ENCODE assay signal across 9 mouse cellular contexts in genomic region chr5:124954404-124955305, GRCm38 (mm10). TPM values are rescaled to one million over a fixed set of nuclear protein-coding genes. Genes with fewer than 3 reads are reported as not detected.
A peak's percentile ranks its signal among the peaks of the same experiment; 100 is the strongest.
DNase-seq lines count a peak whose midpoint lies in the region; ATAC-seq lines count a peak whose summit lies in the region.
"Had no signal": no experiment of that assay in that cellular context is flagged by ENCODE, and none has a peak within 500 bp of the region (broad histone marks: within the 10 kb centered on the region; RNA-seq: fewer than 3 reads in every experiment).

No protein-coding gene starts in this region.

- 0 out of 2 replicates have a peak overlapping the region, but pooled peaks have one; percentile 5 for H3K27ac ChIP-seq in intestine, embryonic 16.5 days (ENCODE audit: low read length)
- H3K27ac ChIP-seq in intestine, embryonic 15.5 days: no peak overlapping the region
- H3K27ac ChIP-seq in liver, embryonic 11.5 days (ENCODE audit: low read depth, low read length): no peak overlapping the region

- H3K4me2 ChIP-seq in intestine, embryonic 16.5 days (ENCODE audit: low read depth, low read length): no peak overlapping the region
- H3K4me2 ChIP-seq in intestine, embryonic 15.5 days (replicated peaks): no peak overlapping the region
- H3K4me2 ChIP-seq in liver, embryonic 11.5 days: no peak overlapping the region

- H3K27me3 ChIP-seq in intestine, embryonic 16.5 days (replicated peaks; ENCODE audit: control insufficient read depth, insufficient read depth, low read length): no peaks in the 10 kb centered on the region
- no peaks in the 10 kb centered on the region for H3K27me3 ChIP-seq in intestine, embryonic 15.5 days (replicated peaks)
- H3K27me3 ChIP-seq in liver, embryonic 11.5 days (replicated peaks; ENCODE audit: control insufficient read depth, insufficient read depth, low read length): no peaks in the 10 kb centered on the region

- ATAC-seq in intestine, embryonic 16.5 days: no peak
- ATAC-seq in intestine, embryonic 15.5 days: no peak
- ATAC-seq in activated CD4-positive, CD25-positive, alpha-beta regulatory T cell, adult 4 months: peak; percentile 80
- ATAC-seq in megakaryocyte progenitor cell, adult 5-6 weeks (replicated peaks; ENCODE audit: poor library complexity): peak; percentile 29; the same call in 1 of the 2 replicates
- no peak for ATAC-seq in liver, embryonic 11.5 days (replicated peaks; ENCODE audit: low FRiP score)

- H3K4me3 ChIP-seq in intestine, embryonic 16.5 days (ENCODE audit: low read length): no peak overlapping the region
- H3K4me3 ChIP-seq in intestine, embryonic 15.5 days (replicated peaks): no peak overlapping the region
- H3K4me3 ChIP-seq in liver, embryonic 11.5 days (ENCODE audit: low read depth, low read length): no peak overlapping the region

- H3K9ac ChIP-seq in intestine, embryonic 16.5 days (ENCODE audit: low read depth, low read length): no peak overlapping the region
- H3K9ac ChIP-seq in intestine, embryonic 15.5 days: no peak overlapping the region
- no peak overlapping the region for H3K9ac ChIP-seq in liver, embryonic 11.5 days (ENCODE audit: low read depth, low read length)

- no peaks in the 10 kb centered on the region; the same call in 1 of the 2 replicates for H3K9me3 ChIP-seq in intestine, embryonic 16.5 days (ENCODE audit: control insufficient read depth, low read length)
- H3K9me3 ChIP-seq in intestine, embryonic 15.5 days: no peaks in the 10 kb centered on the region
- no peaks in the 10 kb centered on the region; the same call in 1 of the 2 replicates for H3K9me3 ChIP-seq in liver, embryonic 11.5 days (ENCODE audit: control insufficient read depth, low read length)

- H3K4me1 ChIP-seq in intestine, embryonic 16.5 days (ENCODE audit: control insufficient read depth, insufficient read depth, low read length): peaks cover under 1% of the 10 kb centered on the region
- H3K4me1 ChIP-seq in intestine, embryonic 15.5 days (replicated peaks): 0 out of 2 replicates have a peak, but pooled peaks cover 3% of the 10 kb centered on the region
- H3K4me1 ChIP-seq in liver, embryonic 11.5 days (replicated peaks; ENCODE audit: control insufficient read depth, insufficient read depth, low read length): no peaks in the 10 kb centered on the region

- no peaks in the 10 kb centered on the region for H3K36me3 ChIP-seq in intestine, embryonic 16.5 days (ENCODE audit: control insufficient read depth, insufficient read depth, low read length)
- no peaks in the 10 kb centered on the region for H3K36me3 ChIP-seq in intestine, embryonic 15.5 days
- H3K36me3 ChIP-seq in liver, embryonic 11.5 days (ENCODE audit: control insufficient read depth, insufficient read depth, low read length): no peaks in the 10 kb centered on the region

- DNase-seq in heart, postnatal 4 days: peak; percentile 33
- DNase-seq in retina, postnatal 1 day: no peak
- DNase-seq in liver, embryonic 11.5 days (ENCODE audit: low spot score): no peak
- no peak for DNase-seq in ovary, postnatal 14 days (ENCODE audit: low spot score)

- 72% methylated on average over 8 of the region's 8 CpGs for WGBS in intestine, embryonic 16.5 days
- 69% methylated on average over 8 of the region's 8 CpGs for WGBS in intestine, embryonic 15.5 days
- 73% methylated on average over 8 of the region's 8 CpGs for WGBS in liver, embryonic 11.5 days

RNA-seq across cellular contexts. Expression of gene Rflna, which starts 48.4 kb away (rescaled TPM):
- polyA plus RNA-seq in intestine, embryonic 16.5 days (2015; fragmentation: Nextera tagmentation; extraction: Ambion mirVana): 1.5 and 1.7 TPM in 2 replicates
- 2.0 and 2.2 TPM in 2 replicates for polyA plus RNA-seq in intestine, embryonic 15.5 days (2015; fragmentation: Nextera tagmentation; extraction: Ambion mirVana)
- under 1 TPM in 1 of 2 experiments, not detected in 1; 0.61 TPM for polyA plus RNA-seq in activated CD4-positive, CD25-positive, alpha-beta regulatory T cell, adult 4 months (2017; shearing (Covaris generic))
- 1 to 10 TPM; 1.2 to 1.3 TPM for total RNA-seq in heart, postnatal 4 days (2021)
- total RNA-seq in megakaryocyte progenitor cell, adult 5-6 weeks (2015): not detected in 2 replicates
- total RNA-seq in megakaryocyte progenitor cell, adult 5-6 weeks (2017): not detected in 2 replicates
- 0.66 and 1.0 TPM in 2 replicates for polyA plus RNA-seq in liver, embryonic 11.5 days (2014; fragmentation: Nextera tagmentation; extraction: Ambion mirVana)
- total RNA-seq: liver, adult 2 months had no signal

Comparison
In these comparisons a context has a peak if more than half of its experiments do, and no peak if none do; other contexts are left out.
1. ATAC-seq: peak in activated CD4-positive, CD25-positive, alpha-beta regulatory T cell, adult 4 months (single experiment) and megakaryocyte progenitor cell, adult 5-6 weeks (single experiment); none in intestine, embryonic 16.5 days (single experiment), intestine, embryonic 15.5 days (single experiment) and liver, embryonic 11.5 days (single experiment).